Mouse (Mus musculus) natural killer cell, adult 2 months (primary cell): ENCODE results near the gene Dsp.

Experiments used
- DNase-seq, 2 experiments: peaks; one replicate each; pipeline ENCODE4 v3.0.0; 2022; ENCODE audit warnings: low spot score in 2 of 2

Gene Dsp

DNA sequence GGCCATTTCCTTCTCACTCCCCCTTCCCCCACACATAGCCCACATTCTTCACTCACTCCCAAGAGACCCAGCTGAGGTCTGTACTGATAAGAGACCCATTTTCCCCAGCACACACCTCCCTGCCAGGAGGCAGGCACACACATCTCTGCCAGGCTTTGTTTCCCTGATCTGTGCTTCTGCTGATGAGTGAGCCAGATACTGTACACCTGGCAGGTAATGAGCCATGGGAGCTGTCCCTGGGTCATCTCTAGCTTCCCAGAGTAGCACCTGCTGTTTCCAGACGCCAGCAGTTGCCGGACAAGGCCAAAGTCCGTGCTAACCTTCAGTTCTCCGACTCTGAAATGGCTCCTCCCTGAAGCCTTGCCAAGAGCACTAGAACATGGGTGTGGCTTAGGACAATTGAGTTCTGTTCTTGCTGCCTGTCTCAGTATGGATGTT, 19.6 kb downstream of the Dsp start:
- DNase-seq, result no peak

DNA sequence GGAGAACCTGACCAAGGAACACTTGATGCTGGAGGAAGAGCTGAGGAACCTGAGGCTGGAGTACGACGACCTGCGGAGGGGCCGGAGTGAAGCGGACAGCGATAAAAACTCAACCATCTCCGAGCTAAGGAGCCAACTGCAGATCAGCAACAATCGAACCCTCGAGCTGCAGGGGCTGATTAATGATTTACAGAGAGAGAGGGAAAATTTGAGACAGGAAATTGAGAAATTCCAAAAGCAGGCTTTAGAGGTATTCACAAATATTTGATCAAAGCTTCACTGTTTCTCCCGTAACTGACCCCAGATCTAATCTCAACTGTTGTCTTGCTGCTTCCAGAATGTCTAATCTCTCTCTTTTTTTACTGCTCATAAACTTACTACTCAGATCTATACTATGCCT, 42.3 kb downstream of the Dsp start:
- DNase-seq, result no peak

DNA sequence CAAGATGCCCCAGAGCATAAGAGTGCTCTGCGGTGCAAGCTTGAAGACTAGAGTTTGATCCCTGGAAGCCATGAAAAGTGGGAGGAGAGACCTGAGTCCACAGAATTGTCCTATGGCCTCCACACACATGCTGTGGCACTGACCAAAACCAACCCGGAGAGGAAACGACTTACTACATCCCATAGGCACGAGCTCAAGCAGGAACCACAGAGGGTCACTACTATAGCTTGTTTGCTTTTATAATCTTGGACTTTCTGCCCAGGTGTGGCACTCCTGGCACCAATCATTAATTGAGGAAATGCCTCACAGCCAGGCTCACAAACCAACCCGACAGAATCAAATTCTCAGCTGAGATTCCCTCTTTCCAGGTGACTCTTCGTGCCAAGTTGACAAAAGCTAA, 50.3 kb downstream of the Dsp start:
- no peak for DNase-seq

DNA sequence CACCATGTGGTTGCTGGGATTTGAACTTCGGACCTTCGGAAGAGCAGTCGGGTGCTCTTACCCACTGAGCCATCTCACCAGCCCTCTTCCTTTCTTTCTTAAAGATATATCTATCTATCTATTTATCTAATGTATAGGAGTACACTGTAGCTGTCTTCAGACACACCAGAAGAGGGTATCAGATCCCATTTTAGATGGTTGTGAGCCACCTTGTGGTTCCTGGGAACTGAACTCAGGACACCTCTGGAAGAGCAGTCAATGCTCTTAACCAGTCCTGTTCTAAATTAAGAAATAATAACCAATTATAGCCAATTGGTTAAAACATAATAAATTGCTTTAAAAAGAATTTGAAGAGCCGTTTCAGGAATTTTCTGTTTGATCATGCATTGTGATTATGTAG, 53.1 kb downstream of the Dsp start:
- DNase-seq, result no peak

DNA sequence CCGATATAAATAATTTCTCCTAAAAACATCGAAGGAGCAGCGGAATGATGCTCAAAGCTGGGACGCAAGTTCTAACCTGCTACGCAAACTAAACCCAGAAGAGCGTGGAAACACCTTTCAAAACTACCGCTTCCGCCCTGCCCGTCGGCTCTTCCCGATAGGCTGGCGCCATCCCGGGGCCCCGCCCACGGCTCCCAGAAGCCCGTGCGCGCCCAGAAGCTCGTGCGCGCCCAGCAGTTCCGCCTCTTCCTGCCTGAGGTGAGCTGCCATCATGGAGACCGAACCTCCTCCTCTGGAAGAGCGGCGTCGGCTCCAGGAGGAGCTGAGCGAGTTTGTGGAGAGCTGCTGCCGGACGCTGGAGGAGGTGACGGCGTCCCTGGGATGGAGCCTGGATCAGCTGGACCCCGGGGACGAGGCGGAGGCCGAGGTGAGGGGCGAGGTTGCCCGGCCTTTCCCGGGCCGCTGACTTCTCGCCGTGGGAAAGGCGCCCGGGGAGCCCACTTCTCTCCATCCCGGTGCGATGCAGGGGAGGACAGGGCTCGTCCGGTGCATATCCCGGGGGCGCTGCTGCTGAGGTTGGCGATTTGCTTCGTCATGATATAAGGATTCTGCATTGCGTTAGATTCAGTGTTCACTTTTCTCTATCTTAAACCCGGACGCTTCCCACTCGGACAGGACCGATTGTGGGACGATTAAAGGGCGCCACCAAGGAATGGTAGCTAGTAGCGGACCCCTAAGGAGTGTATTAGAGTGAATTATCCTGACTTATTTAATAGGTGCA, 53.8 kb downstream of the Dsp start, which contains the start of gene Snrnp48:
Gene Snrnp48, plus strand, starts transcription at position 237 of the 781 bp plus-strand sequence.
- DNase-seq, result peak; percentile 73 to 85

DNA sequence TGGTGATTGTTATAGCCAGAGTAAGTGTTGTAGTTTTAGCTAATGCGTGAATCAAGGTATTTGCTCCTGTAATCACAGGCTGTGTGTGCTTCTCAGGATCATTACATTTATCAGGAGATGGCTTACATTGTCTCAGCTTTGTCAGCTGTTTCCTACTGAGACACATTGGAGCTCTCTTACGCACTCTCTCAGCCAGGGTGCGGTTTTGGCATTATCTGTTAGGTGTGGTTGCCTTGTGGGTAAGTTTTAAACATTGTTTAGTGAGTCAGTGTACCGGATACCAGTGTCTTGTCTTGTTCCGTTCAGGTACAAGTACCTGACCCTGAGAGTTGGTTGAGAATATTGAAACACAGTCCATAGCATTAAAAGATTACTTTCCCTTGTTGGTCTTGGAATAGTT, 60.0 kb downstream of the Dsp start:
- no peak for DNase-seq

DNA sequence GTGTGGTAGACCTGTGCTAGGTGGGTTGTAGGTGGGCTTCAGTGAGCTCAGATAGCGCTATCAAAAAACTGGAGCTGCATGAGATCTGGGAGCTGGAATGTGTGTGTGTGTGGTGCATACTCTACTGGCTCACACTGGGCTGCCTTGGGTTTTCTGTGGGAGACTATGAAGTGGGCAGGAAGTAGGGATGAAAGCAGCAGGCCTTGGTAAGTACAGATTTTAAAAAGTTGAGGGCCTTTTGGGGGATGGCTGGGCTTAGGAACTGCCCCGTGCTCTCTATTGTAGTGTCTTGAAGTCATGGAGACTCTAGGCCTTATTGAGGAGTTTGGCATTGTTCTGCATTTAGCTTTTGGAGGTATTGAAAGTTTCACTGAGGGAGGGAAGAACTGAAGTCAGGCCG, 67.6 kb downstream of the Dsp start:
- no peak for DNase-seq

DNA sequence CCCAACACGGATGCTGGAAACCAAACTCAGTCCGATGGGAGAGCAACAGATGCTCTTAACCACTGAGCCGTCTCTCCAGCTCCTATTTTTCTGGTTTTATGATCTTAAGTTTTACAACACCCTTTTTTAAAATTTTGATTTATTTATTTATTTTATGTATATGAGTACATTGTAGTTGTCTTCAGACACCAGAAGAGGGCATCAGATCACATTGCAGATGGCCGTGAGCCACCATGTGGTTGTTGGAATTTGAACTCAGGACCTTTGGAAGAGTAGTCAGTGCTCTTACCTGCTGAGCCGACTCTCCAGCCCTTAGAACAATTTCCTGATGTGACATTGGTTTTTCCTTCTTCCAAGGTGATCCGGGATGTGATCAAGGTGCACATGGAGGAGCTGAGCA, 69.2 kb downstream of the Dsp start:
- no peak for DNase-seq

DNA sequence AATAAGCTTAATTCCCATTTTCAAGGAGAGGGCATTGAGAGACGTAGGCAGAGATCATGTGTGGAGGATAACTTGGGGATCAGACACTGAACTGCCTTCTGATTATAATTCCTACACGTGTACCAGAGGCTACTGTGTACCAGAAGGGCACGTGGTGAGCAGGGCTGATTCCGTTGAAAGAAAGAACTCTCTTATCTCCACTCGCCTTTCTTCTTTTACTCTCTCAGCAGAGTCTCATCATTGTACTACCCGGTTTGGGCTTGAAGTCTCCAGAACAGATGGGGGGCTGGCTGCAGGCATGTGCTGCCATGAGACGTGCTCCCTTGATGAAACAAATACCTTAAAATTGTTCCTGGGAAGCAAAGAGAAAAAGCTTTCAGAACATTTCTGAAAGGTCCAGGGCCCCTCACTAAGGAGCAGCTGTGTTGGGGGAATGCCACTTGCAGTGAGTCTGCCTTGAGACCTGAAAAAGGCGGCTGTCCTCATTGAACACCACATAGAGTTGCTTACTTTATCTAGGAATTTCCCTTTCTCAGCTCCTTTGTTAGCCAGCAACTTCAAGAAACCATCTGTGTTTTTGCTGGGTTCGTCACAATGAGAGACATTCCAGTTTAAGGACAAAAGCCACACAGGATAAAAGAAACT, 79.2 kb downstream of the Dsp start:
- DNase-seq, result no peak

DNA sequence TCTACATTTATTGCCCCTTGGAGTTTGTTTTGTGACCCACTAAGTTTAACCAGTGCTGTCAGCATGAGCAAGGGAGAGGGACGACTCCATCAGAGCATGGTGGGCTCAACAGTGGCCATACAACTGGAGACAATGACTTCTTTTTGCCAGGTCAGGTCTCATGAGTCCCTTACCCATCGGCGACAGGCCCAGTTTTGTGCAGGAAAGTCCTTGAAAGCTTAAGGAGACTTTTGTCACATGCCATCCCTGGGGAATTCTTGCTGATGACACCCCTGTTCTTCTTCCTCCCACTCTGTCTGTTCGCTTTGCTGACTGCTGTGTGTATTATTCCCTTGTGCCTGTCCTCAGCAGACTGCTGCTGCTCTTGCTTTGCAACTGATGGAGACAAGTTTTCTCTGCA, 81.3 kb downstream of the Dsp start:
- DNase-seq, result no peak

DNA sequence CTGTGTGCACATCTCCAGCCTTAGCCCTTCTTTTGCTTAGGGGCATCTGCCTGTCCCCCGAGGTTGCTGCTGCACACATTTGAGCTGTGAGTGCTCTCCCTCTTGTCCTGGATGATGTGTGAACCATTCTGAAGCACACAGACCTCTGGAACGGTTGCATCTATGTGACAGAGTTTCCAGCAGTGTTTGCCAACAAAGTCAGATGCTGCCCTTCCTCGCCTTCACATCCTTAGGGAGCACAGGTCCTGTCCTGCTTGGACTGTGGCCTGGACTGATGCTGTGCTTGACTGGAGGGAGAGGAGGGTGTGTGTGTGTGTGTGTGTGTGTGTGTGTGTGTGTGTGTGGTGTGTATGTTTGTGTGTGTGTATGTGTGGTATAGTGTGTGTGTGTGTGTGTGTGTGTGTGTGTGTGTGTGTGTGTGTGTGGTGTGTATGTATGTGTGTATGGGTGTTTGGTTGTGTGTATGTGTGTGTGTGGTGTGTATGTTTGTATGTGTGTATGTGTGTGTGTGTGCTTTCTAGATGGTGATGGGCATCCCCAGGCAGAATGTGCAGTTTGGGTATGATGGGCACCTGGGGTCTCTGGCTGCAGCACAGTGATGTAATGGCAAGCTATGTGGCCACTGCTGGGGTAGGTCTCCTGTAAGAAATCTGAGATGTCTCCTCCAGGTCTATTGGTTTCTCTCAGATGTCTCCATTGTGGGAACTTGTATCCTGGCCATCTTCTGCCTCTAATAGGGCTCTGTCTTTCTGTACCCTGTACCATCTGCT, 81.9 kb downstream of the Dsp start:
- no peak for DNase-seq

DNA sequence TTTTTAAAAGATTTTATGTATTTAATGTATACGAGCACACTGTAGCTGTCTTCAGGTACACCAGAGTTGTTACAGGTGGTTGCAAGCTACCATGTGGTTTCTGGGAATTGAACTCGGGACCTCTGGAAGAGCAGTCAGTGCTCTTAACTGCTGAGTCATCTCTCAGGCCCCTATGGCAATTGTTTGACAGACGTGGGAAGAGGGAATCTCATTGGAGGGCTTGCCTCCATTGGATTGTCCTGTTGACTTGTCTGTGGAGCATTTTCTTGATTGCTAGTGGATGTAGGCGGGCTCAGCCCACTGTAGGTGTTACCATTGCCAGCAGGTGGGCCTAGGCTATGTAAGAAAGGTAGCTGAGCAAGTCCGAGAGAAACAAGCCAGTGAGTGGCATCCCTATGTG, 83.6 kb downstream of the Dsp start:
- no peak for DNase-seq

DNA sequence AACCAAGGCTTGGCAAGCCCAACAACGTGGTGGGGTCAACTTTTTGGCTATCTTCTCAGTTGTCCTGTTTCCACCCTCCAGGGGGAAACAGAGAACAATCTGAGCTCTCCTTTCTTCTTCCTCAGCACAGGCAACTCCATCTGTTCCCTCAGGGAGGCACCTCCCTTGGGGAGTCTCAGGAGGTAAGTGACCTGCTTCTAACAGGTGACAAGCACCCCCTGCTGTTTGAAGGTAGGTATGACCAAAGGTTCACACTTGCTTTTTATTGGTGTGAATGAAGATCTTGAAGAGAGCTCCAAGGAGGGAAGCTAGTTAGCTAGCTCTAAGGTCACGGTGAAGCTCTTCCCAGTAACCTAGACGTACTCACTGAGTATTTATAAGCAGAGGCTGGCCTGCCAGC, 84.3 kb downstream of the Dsp start:
- DNase-seq, result peak in 1 of 2 experiments; percentile 13

DNA sequence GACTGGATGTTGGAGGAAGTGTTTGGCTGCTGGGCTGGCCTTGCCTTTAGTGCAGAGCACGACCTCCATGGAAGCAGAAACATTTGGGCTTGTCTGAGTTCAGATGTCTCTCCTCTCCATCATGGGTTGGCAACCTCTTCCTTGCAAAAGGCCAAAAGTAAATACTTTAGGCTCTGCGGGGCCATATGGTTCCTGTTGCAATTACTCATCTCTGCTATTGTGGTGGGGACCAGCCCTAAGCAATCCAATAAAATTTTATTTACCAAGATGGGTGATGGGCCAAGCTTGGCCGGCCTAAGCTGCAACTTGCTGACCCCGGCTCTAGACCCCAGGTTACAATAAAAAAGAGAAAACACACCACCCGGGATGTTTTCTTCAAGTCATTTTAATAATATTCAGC, 97.1 kb downstream of the Dsp start:
- DNase-seq, result no peak
